Mouse (Mus musculus) cerebellum, adult 8-10 months (tissue): ENCODE data around the gene Epgn.

ENCODE experiments used
- DNase-seq: peaks from one replicate; pipeline ENCODE4 v3.0.0; 2022

The Epgn gene

GRCm38 (mm10) chr5:91027164-91027563 is at the start of gene Epgn:
TSS of gene Epgn (plus strand) at chr5:91027464.
- DNase-seq, result no peak

GRCm38 (mm10) chr5:90980297-90980696 is 47.0 kb upstream of the Epgn start:
- no peak for DNase-seq

- no peak for DNase-seq
These were observed 39.7 kb upstream of the Epgn start for GRCm38 (mm10) chr5:90987605-90988004.

- DNase-seq, result no peak
These were observed 39.1 kb upstream of the Epgn start for GRCm38 (mm10) chr5:90988149-90988548.

- no peak for DNase-seq
These were observed 38.7 kb upstream of the Epgn start for GRCm38 (mm10) chr5:90988592-90988991.

GRCm38 (mm10) chr5:90999942-91000341 is 27.3 kb upstream of the Epgn start:
- DNase-seq, result no peak

- DNase-seq, result no peak
These were observed 12.0 kb upstream of the Epgn start for GRCm38 (mm10) chr5:91015216-91015615.

- no peak for DNase-seq
These were observed 4.2 kb upstream of the Epgn start for GRCm38 (mm10) chr5:91023114-91023513.

GRCm38 (mm10) chr5:91027840-91028239 is 576 bp downstream of the Epgn start:
- DNase-seq, result no peak

GRCm38 (mm10) chr5:91030629-91031028 is 3.4 kb downstream of the Epgn start:
- DNase-seq, result no peak

- no peak for DNase-seq
These were observed 8.1 kb downstream of the Epgn start for GRCm38 (mm10) chr5:91035341-91035740.

GRCm38 (mm10) chr5:91036628-91037027 is 9.4 kb downstream of the Epgn start:
- no peak for DNase-seq

- no peak for DNase-seq
These were observed 10.5 kb downstream of the Epgn start for GRCm38 (mm10) chr5:91037756-91038155.

GRCm38 (mm10) chr5:91038547-91038946 is 11.3 kb downstream of the Epgn start:
- DNase-seq, result peak; percentile 1

- no peak for DNase-seq
These were observed 11.7 kb downstream of the Epgn start for GRCm38 (mm10) chr5:91038963-91039362.

- no peak for DNase-seq
These were observed 20.7 kb downstream of the Epgn start for GRCm38 (mm10) chr5:91047987-91048386.

- no peak for DNase-seq
These were observed 21.1 kb downstream of the Epgn start for GRCm38 (mm10) chr5:91048397-91048796.

GRCm38 (mm10) chr5:91072340-91072739 is 45.1 kb downstream of the Epgn start:
- no peak for DNase-seq

GRCm38 (mm10) chr5:91073626-91074025 is 46.4 kb downstream of the Epgn start:
- DNase-seq, result no peak

GRCm38 (mm10) chr5:91074026-91074425 is 46.8 kb downstream of the Epgn start:
- no peak for DNase-seq

GRCm38 (mm10) chr5:91074450-91074950 is 47.2 kb downstream of the Epgn start, which contains the start of gene Ereg:
TSS of gene Ereg (plus strand) at chr5:91074622.
- DNase-seq, result no peak

GRCm38 (mm10) chr5:91075021-91075420 is 47.8 kb downstream of the Epgn start:
- no peak for DNase-seq

- no peak for DNase-seq
These were observed 55.8 kb downstream of the Epgn start for GRCm38 (mm10) chr5:91083016-91083415.
